Mouse (Mus musculus) kidney, adult 2 months (tissue): Measurements from ENCODE around the gene 1700016H13Rik.

Experiments
- CTCF ChIP-seq: fragments of 200-500 bp; conservative IDR thresholded peaks from 2 replicates; pipeline ENCODE4 v1.5.1; 2011; ENCODE audit warnings: low read depth, mild to moderate bottlenecking, control low read depth, low read length, moderate library complexity, mixed read lengths; ENCODE audit not compliant: insufficient read depth, insufficient read length
- POLR2A ChIP-seq: fragments of 200-500 bp; IDR thresholded peaks from one replicate; pipeline ENCODE4 v1.6.1; 2011; ENCODE audit warnings: low read depth, low read length, control low read depth

DNA sequence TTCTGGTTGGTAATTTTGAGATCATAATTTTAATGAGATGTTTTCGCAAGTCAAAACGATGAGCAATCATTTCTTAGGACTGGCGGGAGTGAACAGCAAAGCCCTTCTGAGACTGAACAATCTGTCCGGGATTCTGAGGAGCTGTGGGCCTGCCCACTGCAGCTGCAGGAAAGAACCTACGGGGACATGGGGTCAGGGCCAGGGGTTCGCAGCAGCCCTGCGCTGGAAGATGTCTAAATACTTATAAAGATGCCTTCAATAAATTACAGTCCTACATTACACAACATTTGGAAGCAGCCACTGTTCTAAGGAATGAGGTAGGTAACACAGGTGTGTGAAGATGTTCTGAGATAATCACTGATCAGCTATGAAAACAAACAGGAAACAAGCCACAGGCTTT lies 50.1 kb downstream of the 1700016H13Rik start:
- TF ChIP-seq POLR2A, result no peak
- TF ChIP-seq CTCF, result no peak
